Mouse (Mus musculus) forebrain, embryonic 15.5 days (tissue): ENCODE measurements around the gene Zfp91. TPM values are rescaled to one million over a fixed set of nuclear protein-coding genes. Genes with fewer than 3 reads are reported as not detected.

ENCODE experiments used
- ATAC-seq: fragments of 200-750 bp; cut with Nextera tagmentation; replicated peaks from 2 replicates; pipeline ENCODE4 v1.8.0; 2017; ENCODE audit warnings: mild to moderate bottlenecking, moderate TSS enrichment, moderate library complexity
- H3K27ac ChIP-seq: fragments of 300-500 bp; sonication (generic); replicated peaks from 2 replicates; pipeline ENCODE4 v1.5.1; 2015; ENCODE audit warnings: mild to moderate bottlenecking, inconsistent platforms
- H3K27me3 ChIP-seq: fragments of 300-500 bp; sonication (generic); 2 replicates; pipeline ENCODE4 v1.6.1; 2015; ENCODE audit warnings: inconsistent platforms
- H3K36me3 ChIP-seq: fragments of 300-500 bp; sonication (generic); 2 replicates; pipeline ENCODE4 v1.6.1; 2015; ENCODE audit warnings: mild to moderate bottlenecking, inconsistent platforms
- H3K4me1 ChIP-seq: fragments of 300-500 bp; sonication (generic); 2 replicates; pipeline ENCODE4 v1.6.1; 2015; ENCODE audit warnings: inconsistent platforms
- H3K4me2 ChIP-seq: fragments of 300-500 bp; sonication (generic); replicated peaks from 2 replicates; pipeline ENCODE4 v1.6.1; 2015; ENCODE audit warnings: mild to moderate bottlenecking, inconsistent platforms
- H3K4me3 ChIP-seq: fragments of 300-500 bp; sonication (generic); 2 replicates; pipeline ENCODE4 v1.5.1; 2015; ENCODE audit warnings: mild to moderate bottlenecking, inconsistent platforms
- H3K9ac ChIP-seq: fragments of 300-500 bp; sonication (generic); replicated peaks from 2 replicates; pipeline ENCODE4 v1.6.1; 2015; ENCODE audit warnings: mild to moderate bottlenecking, inconsistent platforms
- H3K9me3 ChIP-seq: fragments of 300-500 bp; sonication (generic); 2 replicates; pipeline ENCODE4 v1.6.1; 2016; ENCODE audit warnings: inconsistent platforms
- WGBS: fragments of 180-500 bp; shearing (Covaris S2); methylation state at CpG from one replicate; pipeline ENCODE4 v1.1.7; 2015; ENCODE audit warnings: mixed read lengths; 5-methylcytosine and 5-hydroxymethylcytosine counted together
- polyA plus RNA-seq: library from polyadenylated mRNA; unstranded; fragments of >200 nt; fragmentation: Nextera tagmentation; extraction: Ambion mirVana; gene quantifications from 2 replicates; pipeline ENCODE4 v1.2.1, GENCODE M21; 2015

Zfp91 gene
- polyA plus RNA-seq, result 15.6 and 15.9 TPM in 2 replicates

- H3K36me3 ChIP-seq, result no peaks in the 10 kb centered on the region
Measured at GRCm38 (mm10) chr19:12795511-12796327, at the start of gene Zfp91, which contains the start of gene Lpxn. Gene Zfp91, minus strand, starts transcription at chr19:12796126. Gene Lpxn, plus strand, starts transcription at chr19:12796193.

GRCm38 (mm10) chr19:12838507-12838906, 42.6 kb upstream of the Zfp91 start:
- Histone ChIP-seq H3K27me3 (no peaks in the 10 kb centered on the region), H3K4me3 (no peak overlapping the region), H3K4me1 (no peaks in the 10 kb centered on the region), H3K9me3 (no peaks in the 10 kb centered on the region), H3K4me2 (no peak overlapping the region), H3K27ac (no peak overlapping the region), H3K36me3 (no peaks in the 10 kb centered on the region), H3K9ac (no peak overlapping the region)
- ATAC-seq, result no peak
- 80% methylated on average over 1 of the region's 1 CpGs for WGBS

More at GRCm38 (mm10) chr19:12795511-12796327, at the start of gene Zfp91, which contains the start of gene Lpxn:
- H3K4me2 ChIP-seq, result peak within 1 kb of the TSS; percentile 84
- H3K27me3 ChIP-seq, result no peaks in the 10 kb centered on the region
- under 1% methylated on average over 64 of the region's 76 CpGs for WGBS
- H3K9me3 ChIP-seq, result no peaks in the 10 kb centered on the region
- H3K9ac ChIP-seq, result peak within 1 kb of the TSS; percentile 95
- peak within 1 kb of the TSS; percentile 99 for H3K27ac ChIP-seq
- peaks cover 28% of the 10 kb centered on the region for H3K4me1 ChIP-seq
- peak; percentile 98 for ATAC-seq
- H3K4me3 ChIP-seq, result peak within 1 kb of the TSS; percentile 94

DNA sequence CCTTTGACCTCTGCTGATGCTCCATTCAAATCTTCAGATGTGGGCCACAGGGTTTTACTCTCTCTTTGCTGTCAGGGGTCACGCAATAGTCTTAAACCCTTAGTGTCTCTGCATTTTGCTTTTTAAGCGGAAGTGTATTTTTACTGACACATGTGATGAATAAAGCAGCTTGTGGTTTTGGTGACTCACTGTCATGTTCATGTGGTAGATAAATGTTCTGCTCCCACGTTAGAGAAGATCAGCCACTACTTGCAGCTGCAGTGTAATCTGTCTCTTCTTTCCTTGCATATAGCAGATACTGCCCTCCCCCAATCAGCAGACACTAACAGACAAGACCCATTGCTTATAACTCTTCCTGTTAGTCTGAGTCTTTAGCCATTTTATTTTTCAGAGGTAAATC, 37.7 kb upstream of the Zfp91 start:
- H3K36me3 ChIP-seq, result no peaks in the 10 kb centered on the region
- H3K4me2 ChIP-seq, result no peak overlapping the region
- H3K27ac ChIP-seq, result no peak overlapping the region
- H3K9me3 ChIP-seq, result no peaks in the 10 kb centered on the region
- no peaks in the 10 kb centered on the region for H3K4me1 ChIP-seq
- no peaks in the 10 kb centered on the region for H3K27me3 ChIP-seq
- whole genome bisulfite sequencing, result 88% methylated on average over 3 of the region's 3 CpGs
- no peak for ATAC-seq
- H3K4me3 ChIP-seq, result no peak overlapping the region
- no peak overlapping the region for H3K9ac ChIP-seq

DNA sequence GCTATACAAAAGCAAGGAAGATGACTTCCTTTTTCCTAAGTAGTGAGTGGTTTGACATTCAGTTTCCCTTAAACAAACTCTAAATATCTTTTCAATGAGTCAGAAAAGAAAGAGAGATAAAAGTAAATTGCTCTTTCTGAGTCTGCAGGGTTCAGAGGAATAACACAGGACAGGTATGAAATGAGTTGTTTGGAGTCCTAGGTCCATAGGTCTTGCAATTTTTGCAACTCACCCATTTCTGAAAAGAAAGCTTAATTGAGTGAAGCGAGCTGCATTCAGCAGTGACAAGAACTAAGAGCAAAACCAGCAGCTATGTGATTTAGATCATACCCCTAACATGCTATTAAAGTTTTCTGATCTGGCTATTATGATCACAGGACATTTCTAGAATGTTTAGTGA, 35.6 kb upstream of the Zfp91 start:
- no peak overlapping the region for H3K27ac ChIP-seq
- H3K4me1 ChIP-seq, result no peaks in the 10 kb centered on the region
- H3K36me3 ChIP-seq, result no peaks in the 10 kb centered on the region
- H3K27me3 ChIP-seq, result no peaks in the 10 kb centered on the region
- no peak for ATAC-seq
- no peak overlapping the region for H3K9ac ChIP-seq
- 58% methylated on average over 1 of the region's 1 CpGs for WGBS
- H3K4me2 ChIP-seq, result no peak overlapping the region
- H3K4me3 ChIP-seq, result no peak overlapping the region
- H3K9me3 ChIP-seq, result no peaks in the 10 kb centered on the region

GRCm38 (mm10) chr19:12830823-12831430, 35.0 kb upstream of the Zfp91 start:
- WGBS, result 69% methylated on average over 2 of the region's 2 CpGs

DNA sequence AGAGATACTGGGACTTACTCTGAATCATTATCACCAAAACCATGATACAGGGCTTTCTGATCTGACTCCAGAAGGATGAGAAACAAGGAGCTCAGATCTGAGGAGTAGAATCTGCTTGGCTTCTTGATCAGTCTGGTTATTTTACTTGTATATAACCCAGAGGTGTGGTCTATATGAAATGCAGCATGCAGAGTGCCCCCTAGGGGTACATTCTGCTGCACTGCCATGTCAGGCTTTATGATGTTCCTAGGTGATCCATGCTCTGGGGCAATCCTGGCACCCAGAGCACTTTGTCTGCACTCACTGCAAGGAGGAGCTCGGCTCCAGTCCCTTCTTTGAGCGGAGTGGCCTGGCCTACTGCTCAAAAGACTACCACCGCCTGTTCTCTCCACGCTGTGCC, 28.6 kb upstream of the Zfp91 start:
- H3K9me3 ChIP-seq, result no peaks in the 10 kb centered on the region
- no peak overlapping the region for H3K27ac ChIP-seq
- H3K4me2 ChIP-seq, result no peak overlapping the region
- ATAC-seq, result no peak
- no peaks in the 10 kb centered on the region for H3K27me3 ChIP-seq
- no peak overlapping the region for H3K4me3 ChIP-seq
- no peaks in the 10 kb centered on the region for H3K36me3 ChIP-seq
- H3K4me1 ChIP-seq, result no peaks in the 10 kb centered on the region
- no peak overlapping the region for H3K9ac ChIP-seq
- WGBS, result 80% methylated on average over 4 of the region's 4 CpGs

More at GRCm38 (mm10) chr19:12830823-12831430, 35.0 kb upstream of the Zfp91 start:
- Histone ChIP-seq H3K9ac (no peak overlapping the region), H3K27ac (no peak overlapping the region), H3K4me1 (no peaks in the 10 kb centered on the region), H3K4me2 (no peak overlapping the region), H3K4me3 (no peak overlapping the region), H3K36me3 (no peaks in the 10 kb centered on the region), H3K9me3 (no peaks in the 10 kb centered on the region), H3K27me3 (no peaks in the 10 kb centered on the region)
- no peak for ATAC-seq

DNA sequence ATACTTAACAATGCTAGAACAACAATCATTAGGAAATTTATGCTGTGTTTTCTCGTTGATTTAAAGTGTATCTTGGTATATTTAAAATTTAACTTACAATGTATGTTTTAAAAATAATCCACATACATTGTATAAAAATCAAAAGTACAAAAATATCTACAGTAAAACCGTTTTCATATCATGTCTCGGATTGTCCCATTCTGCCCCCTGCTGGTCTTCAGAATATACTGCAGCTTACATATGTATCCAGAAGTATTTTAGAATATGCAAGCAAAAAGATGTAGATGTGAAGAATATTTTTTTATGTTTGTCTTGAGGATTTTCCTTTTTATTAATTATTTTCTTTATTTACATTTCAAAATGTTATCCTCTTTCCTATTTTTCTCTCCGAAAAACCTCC, 24.5 kb upstream of the Zfp91 start:
- no peak overlapping the region for H3K27ac ChIP-seq
- ATAC-seq, result no peak
- no peaks in the 10 kb centered on the region for H3K9me3 ChIP-seq
- H3K27me3 ChIP-seq, result no peaks in the 10 kb centered on the region
- no peak overlapping the region for H3K4me3 ChIP-seq
- H3K4me1 ChIP-seq, result no peaks in the 10 kb centered on the region
- H3K9ac ChIP-seq, result no peak overlapping the region
- WGBS, result 37% methylated on average over 4 of the region's 4 CpGs
- no peak overlapping the region for H3K4me2 ChIP-seq
- no peaks in the 10 kb centered on the region for H3K36me3 ChIP-seq

GRCm38 (mm10) chr19:12818507-12818906, 22.6 kb upstream of the Zfp91 start:
- Histone ChIP-seq H3K4me2 (no peak overlapping the region), H3K27me3 (no peaks in the 10 kb centered on the region), H3K27ac (no peak overlapping the region), H3K36me3 (no peaks in the 10 kb centered on the region), H3K4me3 (no peak overlapping the region), H3K9me3 (no peaks in the 10 kb centered on the region), H3K9ac (no peak overlapping the region), H3K4me1 (no peaks in the 10 kb centered on the region)
- 90% methylated on average over 1 of the region's 1 CpGs for WGBS
- ATAC-seq, result no peak

DNA sequence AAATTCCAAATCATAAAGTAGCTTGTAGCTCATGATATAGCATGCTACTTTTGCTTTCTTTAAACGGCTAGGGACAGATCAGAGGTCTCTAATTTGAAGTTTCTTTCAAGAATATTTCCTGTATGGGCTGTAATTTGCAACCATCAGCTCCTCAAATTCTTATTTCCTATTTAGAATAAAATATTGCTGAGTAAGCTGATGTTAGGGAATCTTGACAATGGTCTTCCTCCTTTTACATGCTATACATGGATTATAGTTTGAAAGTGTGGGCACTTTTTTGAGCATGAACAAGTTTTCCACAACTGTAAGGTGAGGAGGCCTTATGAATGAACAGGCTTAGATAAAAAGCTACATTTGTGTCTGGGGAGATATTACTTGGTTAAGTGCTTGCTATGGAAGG, 18.0 kb upstream of the Zfp91 start:
- no peak overlapping the region for H3K27ac ChIP-seq
- H3K4me2 ChIP-seq, result no peak overlapping the region
- H3K4me1 ChIP-seq, result no peaks in the 10 kb centered on the region
- no peak overlapping the region for H3K9ac ChIP-seq
- no peak for ATAC-seq
- 88% methylated on average over 1 of the region's 1 CpGs for WGBS
- H3K27me3 ChIP-seq, result no peaks in the 10 kb centered on the region
- no peaks in the 10 kb centered on the region for H3K9me3 ChIP-seq
- H3K36me3 ChIP-seq, result no peaks in the 10 kb centered on the region
- no peak overlapping the region for H3K4me3 ChIP-seq

DNA sequence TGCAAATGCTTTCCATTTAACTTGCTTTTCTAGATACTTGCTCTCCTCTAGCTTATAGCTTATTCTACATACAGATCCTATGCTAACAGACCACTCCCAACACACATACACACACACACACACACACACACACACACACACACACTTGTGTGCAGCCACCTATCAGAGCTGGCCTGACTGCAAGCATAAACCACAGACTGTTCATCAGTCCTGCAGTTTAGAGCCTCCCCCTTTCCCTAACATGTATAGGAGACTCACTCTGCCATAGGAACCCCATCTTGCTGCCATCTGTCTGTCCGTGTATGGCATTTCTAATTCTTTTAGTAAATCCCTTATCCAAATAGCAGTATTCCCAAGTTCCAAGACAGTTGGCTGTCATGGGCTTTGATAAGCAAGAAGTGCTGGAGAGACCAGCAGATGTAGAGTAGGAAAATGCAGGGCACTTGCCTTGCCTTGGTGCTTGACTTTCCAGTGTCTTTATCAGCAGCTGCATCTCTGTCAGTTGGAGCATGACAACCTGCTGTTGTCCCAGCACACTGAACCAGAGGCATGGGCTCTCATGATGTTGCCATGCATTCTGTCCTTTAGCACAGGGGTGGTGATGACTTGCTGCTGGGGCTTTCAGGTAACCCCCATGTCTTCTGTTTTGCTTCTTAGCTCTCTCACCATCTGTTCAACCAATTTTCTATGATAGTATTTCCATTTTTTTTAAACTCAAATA, 16.9 kb upstream of the Zfp91 start:
- ATAC-seq, result no peak
- WGBS, result 60% methylated on average over 1 of the region's 1 CpGs
- no peak overlapping the region for H3K4me3 ChIP-seq
- H3K4me2 ChIP-seq, result no peak overlapping the region
- no peaks in the 10 kb centered on the region for H3K9me3 ChIP-seq
- H3K27ac ChIP-seq, result no peak overlapping the region
- H3K27me3 ChIP-seq, result no peaks in the 10 kb centered on the region
- no peaks in the 10 kb centered on the region for H3K36me3 ChIP-seq
- H3K9ac ChIP-seq, result no peak overlapping the region
- no peaks in the 10 kb centered on the region for H3K4me1 ChIP-seq

GRCm38 (mm10) chr19:12806214-12806613, 10.3 kb upstream of the Zfp91 start:
- H3K27me3 ChIP-seq, result no peaks in the 10 kb centered on the region
- no peak overlapping the region for H3K27ac ChIP-seq
- H3K4me2 ChIP-seq, result no peak overlapping the region
- no peaks in the 10 kb centered on the region for H3K9me3 ChIP-seq
- no peak overlapping the region for H3K9ac ChIP-seq
- WGBS, result 73% methylated on average over 2 of the region's 2 CpGs
- no peak for ATAC-seq
- no peaks in the 10 kb centered on the region for H3K36me3 ChIP-seq
- H3K4me1 ChIP-seq, result no peaks in the 10 kb centered on the region
- no peak overlapping the region for H3K4me3 ChIP-seq

DNA sequence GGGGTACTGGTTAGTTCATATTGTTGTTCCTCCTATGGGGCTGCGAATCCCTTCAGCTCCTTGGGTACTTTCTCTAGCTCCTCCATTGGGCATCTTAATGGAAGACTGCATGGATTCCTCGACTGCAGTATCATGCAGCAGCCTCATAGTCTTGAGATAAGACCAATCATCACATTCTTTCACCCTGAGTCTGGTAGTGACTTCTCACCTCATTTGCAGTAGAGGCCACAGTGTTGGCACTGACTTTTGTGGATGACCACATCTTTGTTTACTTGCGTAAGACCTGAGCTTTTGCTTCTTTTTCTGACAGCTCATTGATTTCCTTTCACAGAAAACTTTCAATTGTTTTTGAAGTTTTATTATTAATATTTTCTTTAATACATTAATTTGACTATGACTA, 9.8 kb upstream of the Zfp91 start:
- no peaks in the 10 kb centered on the region for H3K27me3 ChIP-seq
- no peak overlapping the region for H3K4me3 ChIP-seq
- H3K4me1 ChIP-seq, result no peaks in the 10 kb centered on the region
- no peak overlapping the region for H3K4me2 ChIP-seq
- H3K9ac ChIP-seq, result no peak overlapping the region
- WGBS, result 92% methylated on average over 3 of the region's 3 CpGs
- no peak overlapping the region for H3K27ac ChIP-seq
- ATAC-seq, result no peak
- no peaks in the 10 kb centered on the region for H3K36me3 ChIP-seq
- no peaks in the 10 kb centered on the region for H3K9me3 ChIP-seq
